Mouse (Mus musculus) thymus, adult 2 months (tissue): ENCODE measurements at regions not wholly inside any gene's neighbourhood (a gene's known extent, or its start where the extent isn't known, plus 50 kb on each side); places are given as distances from the start of the nearest gene placed in this dataset.

Experiments used
- CTCF ChIP-seq: fragments of 200-500 bp; IDR thresholded peaks from 2 replicates; pipeline ENCODE4 v1.5.1; 2012; ENCODE audit warnings: mild to moderate bottlenecking, control low read depth, low read length, moderate library complexity, borderline replicate concordance; ENCODE audit not compliant: control insufficient read depth, poor library complexity, insufficient read depth; ENCODE audit errors: extremely low read depth
- POLR2A ChIP-seq: fragments of 200-500 bp; IDR thresholded peaks from 2 replicates; pipeline ENCODE4 v1.6.1; 2012; ENCODE audit warnings: mild to moderate bottlenecking, low read length, control low read depth, moderate library complexity; ENCODE audit not compliant: control insufficient read depth, poor library complexity, insufficient read depth; ENCODE audit errors: extremely low read depth

DNA sequence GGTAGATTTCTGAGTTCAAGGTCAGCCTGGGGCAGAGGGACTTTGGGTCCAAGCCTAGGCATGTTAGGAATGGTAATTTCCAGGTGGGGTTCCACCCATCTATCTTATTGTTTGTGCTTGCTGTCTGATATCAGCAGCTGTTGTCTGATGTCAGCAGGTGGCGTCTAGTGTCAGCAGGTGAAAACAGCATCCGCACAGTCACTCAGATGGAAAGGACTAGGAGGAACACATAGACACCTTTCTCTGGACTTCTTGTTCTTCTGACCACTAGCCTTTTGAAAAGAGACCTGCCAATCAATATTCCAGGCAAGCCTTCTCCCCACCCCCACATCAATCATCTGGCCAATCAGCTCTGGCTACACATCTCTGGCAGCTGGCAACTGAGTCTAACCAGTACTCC, 173.1 kb downstream of the Cdh26 start:
- TF ChIP-seq CTCF (no peak), POLR2A (no peak)
